Mouse (Mus musculus) T-helper 17 cell (primary cell): ENCODE data around the gene Pbld1.
"Not testable (repeated sequence)": the region's sequence is repeated elsewhere in the genome, so short reads cannot be mapped to it uniquely, and the experiment has no call there.

ENCODE experiments used
- in situ Hi-C, 2 experiments: fragments of 300-600 bp; cut with MboI, MseI; formaldehyde crosslinking; loops; 1 replicate in 1 of 2; 2 replicates in 1 of 2; pipeline ENCODE4 v1.15.1; 2025; ENCODE audit warnings: high pct_unique_total_duplicates in 2 of 2

Gene Pbld1

DNA sequence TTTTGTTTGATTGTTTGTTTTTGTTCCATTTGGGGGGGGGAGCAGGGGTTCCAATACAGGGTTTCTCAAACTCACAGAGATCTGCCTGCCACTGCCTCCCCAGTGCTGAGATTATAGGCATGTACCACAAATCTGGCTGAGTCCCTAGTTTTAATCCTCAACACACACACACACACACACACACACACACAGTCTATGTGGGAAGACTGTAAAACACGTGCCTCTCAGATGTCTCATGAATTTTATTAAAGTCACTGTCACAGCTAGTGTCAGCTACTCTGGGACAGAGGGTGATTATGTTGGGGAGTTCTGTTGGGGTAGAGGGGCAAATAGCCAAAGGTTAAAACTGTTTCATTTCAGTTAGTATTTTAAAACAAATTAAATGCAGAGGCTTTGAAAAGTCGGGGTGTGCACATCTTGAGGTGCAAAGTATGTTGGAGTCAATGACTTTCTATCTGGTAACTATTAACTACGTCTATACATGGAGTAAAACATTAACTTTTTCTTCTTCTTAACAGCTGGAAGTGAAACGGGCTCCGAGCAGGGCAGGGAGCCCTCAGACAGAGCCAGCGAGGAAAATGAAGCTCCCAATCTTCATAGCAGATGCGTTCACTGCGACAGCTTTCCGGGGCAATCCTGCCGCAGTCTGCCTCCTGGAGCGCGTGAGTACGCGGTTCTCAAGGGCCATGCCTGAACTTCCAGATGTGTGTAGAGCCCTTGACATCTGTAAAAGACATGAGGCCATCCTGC, 21.2 kb upstream of the Pbld1 start:
- in situ Hi-C loops: no loop called here

DNA sequence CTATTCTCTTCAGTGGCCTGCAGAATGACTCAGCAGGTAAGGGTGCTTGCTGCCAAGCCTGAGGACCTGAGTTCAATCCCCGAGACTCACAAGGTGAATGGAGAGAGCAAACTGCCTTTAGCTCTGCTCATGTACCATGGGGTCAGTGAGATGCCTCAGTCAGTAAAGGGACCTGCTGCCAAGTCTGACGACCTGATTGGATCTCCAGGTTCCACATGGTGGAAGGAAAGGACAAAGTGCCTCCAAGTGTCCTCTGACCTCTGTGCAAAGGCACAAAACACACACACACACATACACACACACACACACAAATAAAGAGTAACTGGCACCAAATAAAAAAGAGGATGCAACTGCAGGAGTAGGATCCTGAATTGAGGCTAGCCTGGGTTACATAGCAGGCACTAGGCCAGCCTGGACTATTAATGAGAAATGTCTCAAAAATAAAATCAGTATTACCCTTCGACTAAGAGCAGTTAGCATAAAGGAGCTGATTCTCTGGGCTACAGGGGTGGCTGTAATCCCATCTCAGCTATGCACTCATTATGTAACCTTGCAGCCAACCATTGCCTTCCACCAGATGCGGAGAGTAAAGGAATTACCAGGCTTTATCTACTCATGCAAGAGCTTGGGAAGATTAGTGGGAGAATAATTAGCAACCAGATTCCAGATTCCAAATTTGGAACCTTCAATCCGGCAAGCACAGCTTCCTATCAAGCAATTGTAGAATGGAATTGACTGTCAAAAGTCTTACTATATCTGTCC, 19.9 kb upstream of the Pbld1 start:
- in situ Hi-C loops: no loop called here

DNA sequence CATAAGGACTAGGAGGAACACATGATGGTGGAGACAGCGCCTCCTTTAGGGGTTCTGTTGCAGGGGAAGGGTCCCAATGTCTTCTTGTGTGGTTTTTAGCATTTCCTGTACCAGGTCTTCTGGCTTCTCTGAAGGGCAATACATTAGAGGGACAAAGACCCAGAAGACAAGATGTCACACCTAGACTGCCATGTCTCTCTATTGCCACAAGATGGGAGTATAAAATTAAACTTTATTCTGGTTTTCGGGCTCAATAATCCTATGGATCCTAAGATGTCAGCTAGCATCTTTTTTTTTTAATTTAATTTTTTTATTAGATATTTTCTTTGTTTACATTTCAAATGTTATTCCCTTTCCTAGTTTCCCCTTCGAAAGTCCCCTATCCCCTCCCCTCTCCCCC, 16.8 kb upstream of the Pbld1 start:
- in situ Hi-C loops: no loop called here

DNA sequence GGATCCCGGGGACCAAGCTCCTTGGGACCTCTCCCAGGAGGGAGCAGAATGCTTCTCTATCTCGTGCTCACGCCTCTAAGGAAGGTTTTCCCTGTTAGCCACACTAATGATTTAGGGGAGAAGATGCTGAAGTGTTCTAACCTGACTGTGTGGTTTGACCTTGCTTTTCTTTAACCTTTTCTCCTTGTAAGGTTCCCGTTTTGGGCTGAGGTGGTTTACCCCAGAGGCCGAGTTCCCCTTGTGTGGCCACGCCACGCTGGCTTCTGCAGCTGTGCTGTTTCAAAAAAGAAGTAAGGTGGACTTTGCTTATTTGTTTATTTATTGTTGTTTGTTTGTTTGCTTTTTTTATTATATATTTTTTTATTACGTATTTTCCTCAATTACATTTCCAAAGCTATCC, 12.2 kb upstream of the Pbld1 start:
- in situ Hi-C loops: no loop called here

DNA sequence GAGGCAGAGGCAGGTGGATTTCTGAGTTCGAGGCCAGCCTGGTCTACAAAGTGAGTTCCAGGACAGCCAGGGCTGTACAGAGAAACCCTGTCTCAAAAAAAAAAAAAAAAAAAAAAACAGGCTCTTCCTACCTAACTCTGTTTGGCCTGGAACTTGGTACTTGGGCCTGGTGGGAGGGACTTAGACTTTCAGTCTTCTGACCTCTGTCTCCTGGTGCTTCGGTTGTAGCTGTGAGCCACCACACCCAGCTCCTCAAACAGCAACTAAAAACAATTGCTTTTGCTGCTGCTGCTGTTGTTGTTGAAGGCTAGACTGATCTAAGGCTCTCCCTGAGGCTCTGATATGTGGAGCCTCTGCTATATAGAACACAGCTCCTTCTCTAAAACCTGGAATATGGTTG, 10.9 kb upstream of the Pbld1 start:
- in situ Hi-C loops: no loop called here

DNA sequence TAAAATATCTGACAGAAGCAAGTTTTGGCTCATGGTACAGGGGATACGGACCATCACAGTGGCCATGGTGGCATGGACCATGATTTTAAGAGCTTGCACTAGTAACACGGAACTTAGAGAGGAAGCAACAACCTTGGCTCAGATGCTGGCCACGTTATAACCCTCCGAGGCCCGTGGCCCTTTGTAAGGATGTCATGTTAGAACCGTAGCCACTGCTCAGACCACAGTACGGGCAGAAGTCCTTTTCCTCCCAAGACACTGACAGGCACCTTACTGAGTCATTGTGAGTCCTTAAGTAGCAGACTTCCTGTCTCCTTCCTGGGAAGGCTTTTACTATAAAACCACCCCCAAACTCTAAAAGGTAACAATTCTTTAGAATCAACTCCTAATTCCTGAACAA, 8.7 kb upstream of the Pbld1 start:
- in situ Hi-C loops: no loop called here

DNA sequence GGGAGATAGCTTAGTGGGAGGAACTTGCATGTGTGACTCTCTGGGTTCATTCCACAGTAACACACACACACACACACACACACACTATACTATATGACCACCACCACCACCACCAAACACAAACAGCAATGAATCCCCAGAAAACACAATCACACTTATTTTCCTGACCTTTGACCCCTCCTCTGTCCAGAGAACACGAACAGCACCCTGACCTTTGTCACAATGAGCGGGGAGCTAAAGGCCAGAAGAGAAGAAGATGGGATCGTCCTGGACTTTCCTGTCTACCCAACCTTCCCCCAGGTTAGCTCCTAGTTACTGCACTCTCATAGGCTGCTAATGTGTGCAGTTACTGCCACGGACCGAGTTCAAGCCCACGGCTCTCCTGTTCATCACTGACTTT, 8.0 kb upstream of the Pbld1 start:
- in situ Hi-C loops: no loop called here

DNA sequence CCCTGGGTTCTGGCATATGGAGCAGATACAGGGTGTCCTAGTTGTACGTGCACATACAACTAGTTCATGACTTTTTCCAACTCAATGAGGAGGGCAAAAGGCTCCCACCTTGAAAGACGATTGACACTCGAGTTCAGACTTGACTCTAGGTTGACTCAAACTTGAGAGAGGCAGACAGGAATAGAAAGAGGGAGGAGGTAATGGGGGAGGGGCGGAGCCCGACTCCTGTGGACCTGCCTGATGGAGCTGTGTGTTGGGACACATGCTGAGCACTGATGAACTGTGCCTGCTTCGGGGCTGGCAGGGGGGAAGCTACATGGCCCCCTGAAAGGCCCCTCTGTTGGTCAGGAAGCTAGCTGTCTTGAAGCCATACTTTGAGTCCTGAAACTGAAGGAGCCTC, 7.0 kb upstream of the Pbld1 start:
- in situ Hi-C loops: no loop called here

DNA sequence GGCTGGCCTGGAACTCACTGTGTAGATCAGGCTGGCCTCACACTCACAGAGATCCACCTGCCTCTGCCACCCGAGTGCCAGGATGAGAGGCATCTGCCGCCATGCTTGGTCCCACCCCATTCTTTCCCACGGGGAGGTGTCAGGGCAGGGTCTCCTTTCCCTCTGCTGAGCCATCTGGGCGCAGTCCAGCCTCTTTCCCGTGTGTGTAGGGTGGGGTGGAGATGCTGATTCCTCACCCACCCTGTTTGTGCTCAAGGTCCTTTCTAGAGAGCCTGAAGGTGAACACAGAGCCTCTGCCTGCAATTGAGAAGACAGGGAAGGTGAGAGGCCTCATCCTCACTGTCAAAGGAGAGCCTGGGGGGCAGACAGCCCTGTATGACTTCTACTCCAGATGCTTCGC, 5.9 kb upstream of the Pbld1 start:
- in situ Hi-C loops: not testable (repeated sequence)

DNA sequence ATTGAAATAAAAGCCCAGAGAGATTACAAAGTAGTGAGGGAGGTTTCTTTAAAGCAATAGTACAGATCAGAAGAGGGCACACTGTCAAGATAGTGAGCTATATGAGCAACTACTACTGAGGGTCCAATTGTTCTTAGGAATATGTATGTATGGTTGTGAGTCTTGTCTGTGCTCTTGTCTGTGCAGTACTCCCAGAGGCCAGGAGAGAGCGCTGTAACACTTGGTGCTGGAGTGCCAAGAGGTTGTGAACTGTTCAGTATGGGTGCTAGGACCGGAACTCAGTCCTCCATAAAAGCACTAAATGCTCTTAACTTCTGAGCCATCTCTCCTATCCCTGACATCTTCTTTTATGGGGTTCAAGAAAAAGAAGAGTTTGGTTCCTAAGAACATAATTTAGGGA, 5.4 kb upstream of the Pbld1 start:
- in situ Hi-C loops: no loop called here

DNA sequence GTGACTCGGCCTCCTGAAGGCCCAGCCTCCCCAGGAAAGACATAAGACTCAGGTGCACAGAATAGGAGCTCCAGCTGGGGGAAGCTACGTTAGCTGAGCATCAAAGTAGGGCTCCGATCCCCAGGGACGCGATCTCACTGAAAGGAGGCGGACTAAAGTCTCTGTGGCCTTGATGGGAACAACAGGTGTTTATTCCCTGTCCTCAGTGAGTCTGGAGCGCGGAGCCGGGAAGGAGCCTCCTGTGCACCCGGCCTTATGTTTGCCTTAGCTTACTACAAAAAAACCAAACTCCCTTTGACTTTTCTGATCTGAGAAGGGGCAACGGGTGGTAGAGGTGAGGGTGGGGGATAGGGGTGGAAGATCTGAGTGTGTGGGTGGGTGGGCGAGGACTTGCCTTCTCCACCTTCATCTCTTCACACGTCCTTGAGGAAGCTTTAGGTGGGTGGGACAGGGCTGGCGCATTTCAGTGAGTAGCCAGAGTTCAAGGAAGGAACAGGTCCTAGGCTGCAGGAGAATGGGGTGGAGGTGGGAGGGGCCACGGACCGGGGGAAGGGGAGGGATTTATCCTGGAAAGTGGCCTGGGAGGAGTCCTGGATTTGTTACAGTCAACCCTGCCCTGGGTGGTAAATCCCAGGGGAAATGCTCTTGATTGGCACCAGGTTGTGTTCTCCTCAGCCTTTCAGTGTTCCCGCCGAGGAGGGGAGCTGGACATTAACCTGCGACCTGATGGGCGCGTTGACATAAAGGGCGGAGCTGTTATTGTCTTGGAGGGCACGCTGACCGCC, 2.8 kb upstream of the Pbld1 start:
- in situ Hi-C loops: no loop called here

DNA sequence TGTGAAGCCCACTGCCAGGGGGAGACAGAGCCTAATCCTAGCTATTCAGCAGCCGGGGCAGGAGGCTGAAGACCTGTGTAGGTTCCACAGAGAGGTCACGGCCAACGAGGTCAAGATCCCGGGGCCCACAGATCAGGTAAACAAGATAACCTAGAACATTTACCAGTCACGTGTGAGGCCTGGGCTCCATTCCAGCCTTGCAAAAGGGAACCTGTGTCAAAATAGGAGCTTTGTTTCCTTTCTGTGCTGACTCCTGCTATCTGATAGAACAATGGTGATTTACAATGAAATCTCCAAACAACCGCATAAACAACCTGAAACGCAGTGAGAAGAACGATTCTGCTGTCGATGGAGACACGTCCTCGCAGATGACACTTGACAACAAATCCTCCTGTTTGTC, 444 bp downstream of the Pbld1 start:
- in situ Hi-C loops: loop anchor here in 1 of 2 experiments (10.0 kb wide), 1 partner anchor 1276 kb away; the partner anchor contains the start of gene H2afy2

DNA sequence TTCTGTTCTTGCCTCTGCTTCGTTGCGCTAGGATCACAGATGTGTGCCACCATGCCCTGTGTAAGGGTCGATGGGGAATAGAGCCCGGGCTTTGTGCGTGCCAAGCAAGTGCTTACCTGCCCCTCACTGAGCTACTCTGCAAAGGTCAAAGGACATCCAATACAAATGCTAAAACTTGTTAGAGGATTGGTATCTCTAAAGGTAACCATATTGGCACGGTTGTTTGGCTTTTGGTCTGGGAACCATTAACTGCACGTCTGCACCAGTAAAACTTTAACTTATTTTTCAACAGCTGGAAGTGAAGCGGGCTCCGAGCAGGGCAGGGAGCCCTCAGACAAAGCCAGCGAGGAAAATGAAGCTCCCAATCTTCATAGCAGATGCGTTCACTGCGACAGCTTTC, 1.3 kb downstream of the Pbld1 start:
- in situ Hi-C loops: loop anchor here in 1 of 2 experiments (10.0 kb wide), 1 partner anchor 1276 kb away; the partner anchor contains the start of gene H2afy2

DNA sequence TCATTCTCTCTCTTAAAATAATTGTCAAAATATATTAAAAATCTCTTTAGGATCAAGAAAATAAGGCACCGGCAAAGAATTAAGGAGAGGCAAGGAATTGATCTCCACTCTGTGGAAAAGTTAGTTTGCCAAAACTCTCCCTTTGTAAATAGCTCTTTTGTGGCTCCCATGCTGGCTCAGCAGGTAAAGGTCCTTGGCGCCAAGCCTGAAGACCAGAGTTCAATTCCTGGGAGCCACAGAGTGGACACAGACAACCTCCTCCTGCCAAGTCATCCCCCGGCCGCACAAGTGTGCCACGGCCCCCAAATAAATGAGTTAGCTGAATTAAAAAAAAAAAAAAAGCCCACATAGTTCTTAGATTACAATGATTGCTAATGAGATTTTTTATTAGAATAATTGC, 2.7 kb downstream of the Pbld1 start:
- in situ Hi-C loops: loop anchor here in 1 of 2 experiments (10.0 kb wide), 1 partner anchor 1278 kb away; the partner anchor contains the start of gene H2afy2

DNA sequence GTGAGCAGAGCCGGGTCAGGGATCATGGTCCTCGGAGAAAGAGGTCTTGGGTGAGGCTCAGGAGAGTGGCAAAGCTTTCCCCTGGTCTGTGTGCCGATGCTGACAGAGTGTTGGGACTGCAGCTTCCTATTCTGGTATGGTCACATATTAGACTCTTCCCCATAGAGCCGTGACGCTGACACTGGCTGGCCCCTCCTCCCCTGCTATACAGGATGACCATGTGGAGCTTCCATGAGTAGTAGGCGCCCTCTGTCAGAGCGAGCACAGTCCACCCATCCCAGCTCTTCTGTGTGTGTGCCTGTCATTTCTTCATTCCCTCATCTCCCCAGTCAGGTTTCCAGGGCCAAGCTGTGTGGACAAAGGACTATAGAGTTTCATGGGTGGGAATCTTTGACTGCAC, 3.4 kb downstream of the Pbld1 start:
- in situ Hi-C loops: loop anchor here in 1 of 2 experiments (10.0 kb wide), 1 partner anchor 1279 kb away; the partner anchor contains the start of gene H2afy2

DNA sequence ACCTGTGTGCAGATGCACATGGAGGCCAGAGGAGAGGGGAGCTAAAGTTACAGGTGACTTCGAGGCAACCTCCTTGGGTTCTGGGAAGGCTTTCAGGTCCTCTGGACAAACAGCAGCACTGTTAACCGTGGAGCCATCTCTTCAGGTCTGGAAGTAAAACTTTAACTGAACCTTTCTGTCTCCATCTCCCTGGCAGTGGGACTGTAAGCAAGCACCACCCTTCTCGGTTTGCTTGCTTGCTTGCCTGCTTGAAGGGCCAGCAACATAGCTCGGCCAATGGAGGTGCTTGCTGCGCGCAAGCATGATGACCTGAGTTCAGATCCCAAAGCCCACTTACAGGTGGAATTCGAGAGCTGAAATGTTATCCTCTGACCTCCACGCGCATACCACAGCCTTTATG, 4.6 kb downstream of the Pbld1 start:
- in situ Hi-C loops: loop anchor here in 1 of 2 experiments (10.0 kb wide), 1 partner anchor 1280 kb away; the partner anchor contains the start of gene H2afy2

DNA sequence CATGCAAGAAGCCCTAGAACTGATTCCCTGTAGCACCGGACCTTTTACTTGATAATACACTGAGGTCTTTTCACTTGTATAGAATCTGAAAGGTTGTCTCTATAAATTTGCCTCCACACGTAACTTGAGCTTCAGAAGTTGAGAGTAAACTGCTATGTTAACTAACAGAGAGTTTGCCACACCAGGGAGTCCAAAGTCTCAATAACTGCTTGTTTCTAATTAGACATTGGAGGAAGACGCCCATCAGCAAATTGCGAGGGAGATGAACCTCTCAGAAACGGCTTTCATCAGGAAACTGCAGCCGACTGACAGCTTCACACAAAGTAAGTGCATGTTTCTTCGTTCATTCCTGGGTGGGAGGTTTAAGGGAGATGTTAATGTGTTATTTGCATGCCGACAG, 5.6 kb downstream of the Pbld1 start:
- in situ Hi-C loops: loop anchor here in 1 of 2 experiments (10.0 kb wide), 1 partner anchor 1281 kb away; the partner anchor contains the start of gene H2afy2

DNA sequence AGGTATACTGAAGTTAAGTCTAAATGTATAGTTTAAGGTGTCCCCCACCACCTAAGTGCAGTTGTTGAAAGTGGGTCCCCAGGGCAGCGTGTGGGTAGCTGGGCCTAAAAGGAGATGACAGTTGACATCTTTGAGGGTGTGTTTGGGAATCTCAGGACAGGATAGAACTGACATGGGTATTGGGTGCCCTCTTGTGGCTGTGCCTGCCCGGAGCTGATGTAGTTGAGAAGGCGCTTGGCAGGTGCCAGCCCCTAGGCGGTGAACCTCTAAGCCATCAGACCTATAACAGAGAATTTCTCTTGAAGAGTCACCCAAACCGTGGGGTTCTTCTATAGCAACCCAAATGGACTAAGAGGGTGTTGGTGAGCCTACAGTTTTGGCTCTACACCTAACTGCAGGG, 6.0 kb downstream of the Pbld1 start:
- in situ Hi-C loops: loop anchor here in 1 of 2 experiments (10.0 kb wide), 1 partner anchor 1281 kb away; the partner anchor contains the start of gene H2afy2

DNA sequence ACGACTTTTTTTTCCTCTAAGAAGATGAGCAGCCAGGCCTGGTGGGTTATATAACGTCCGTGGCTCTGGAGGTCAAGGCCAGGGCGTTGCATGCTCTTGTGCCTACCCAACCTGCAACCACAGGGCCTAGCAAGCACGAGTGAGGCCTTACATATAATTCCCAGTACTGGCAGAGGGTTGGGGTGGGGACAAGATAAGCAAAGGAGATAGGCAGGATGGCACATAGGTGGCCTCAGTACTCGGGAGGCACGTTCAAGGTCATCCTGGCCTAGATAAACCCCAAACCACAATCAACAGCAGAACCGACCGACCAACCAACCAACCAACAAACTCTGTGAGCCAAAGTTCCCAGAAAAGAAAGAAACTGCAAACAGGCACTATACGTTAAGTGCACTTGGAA, 26.3 kb downstream of the Pbld1 start:
- in situ Hi-C loops: no loop called here

DNA sequence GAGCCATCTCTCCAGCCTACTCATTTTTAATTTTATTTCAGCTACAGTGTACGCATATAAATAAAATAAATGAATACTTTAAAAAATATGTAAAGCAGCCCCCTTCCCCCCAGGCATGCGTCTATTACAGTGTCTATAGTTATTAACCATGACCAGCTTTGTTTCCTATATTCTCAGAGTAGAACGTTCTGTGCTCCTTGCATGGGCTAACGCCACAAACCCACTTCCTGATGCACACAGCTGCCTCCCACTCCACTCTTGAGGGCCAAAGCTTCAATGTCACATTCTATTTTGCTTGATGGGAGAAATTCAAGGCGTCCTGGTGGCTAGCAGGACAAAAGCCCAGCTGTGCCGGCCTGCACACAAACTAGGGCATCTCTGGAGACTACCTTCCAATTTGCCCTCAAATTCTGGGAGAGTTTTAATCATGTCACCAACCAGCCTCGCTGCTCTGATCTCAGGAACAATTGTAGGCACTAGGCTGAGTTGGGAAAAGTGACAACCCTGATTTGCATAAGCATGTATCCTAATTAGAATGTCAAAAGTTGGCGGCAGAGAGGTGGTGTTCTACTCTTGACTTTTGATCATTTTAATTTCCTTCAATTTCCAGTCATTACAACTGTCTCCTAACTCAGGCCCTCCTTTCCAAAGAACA, 29.3 kb downstream of the Pbld1 start:
- in situ Hi-C loops: no loop called here
